Comparison of ENCODE assay signal across 11 mouse cellular contexts in genomic region chr11:46084568-46084967, GRCm38 (mm10). TPM values are rescaled to one million over a fixed set of nuclear protein-coding genes. Genes with fewer than 3 reads are reported as not detected.
DNase-seq lines count a peak whose midpoint lies in the region; ATAC-seq and TF ChIP-seq lines count a peak whose summit lies in the region.
"Had no signal": no experiment of that assay in that cellular context is flagged by ENCODE, and none has a peak within 500 bp of the region (broad histone marks: within the 10 kb centered on the region; RNA-seq: fewer than 3 reads in every experiment).

No protein-coding gene starts in this region.

- peaks cover 10% of the 10 kb centered on the region for H3K4me1 ChIP-seq in embryonic facial prominence, embryonic 15.5 days
- H3K4me1 ChIP-seq in embryonic facial prominence, embryonic 10.5 days: peaks cover 10% of the 10 kb centered on the region
- peaks cover 41% of the 10 kb centered on the region for H3K4me1 ChIP-seq in liver, embryonic 15.5 days (replicated peaks)
- peaks cover 34% of the 10 kb centered on the region for H3K4me1 ChIP-seq in liver, embryonic 11.5 days (replicated peaks; ENCODE audit: control insufficient read depth, insufficient read depth, low read length)
- peaks cover 36 to 84% of the 10 kb centered on the region in 2 experiments for H3K4me1 ChIP-seq in heart, embryonic 14.5 days (ENCODE audit: control insufficient read depth in 2 of 2, insufficient read depth in 2 of 2, low read length in 2 of 2)
- H3K4me1 ChIP-seq in small intestine, adult 2 months (ENCODE audit: control insufficient read depth, insufficient read depth, insufficient read length, low read length): peaks cover 3% of the 10 kb centered on the region; the same call in 1 of the 2 replicates
- no peaks in the 10 kb centered on the region for H3K4me1 ChIP-seq in forebrain, embryonic 11.5 days (replicated peaks; ENCODE audit: control insufficient read depth, insufficient read depth, low read length)

- H3K27ac ChIP-seq in embryonic facial prominence, embryonic 15.5 days (replicated peaks): 0 out of 2 replicates have a peak overlapping the region, but pooled peaks have one; percentile 17
- no peak overlapping the region for H3K27ac ChIP-seq in embryonic facial prominence, embryonic 10.5 days (replicated peaks)
- H3K27ac ChIP-seq in liver, embryonic 15.5 days (replicated peaks): 0 out of 2 replicates have a peak overlapping the region, but pooled peaks have one; percentile 6
- H3K27ac ChIP-seq in liver, embryonic 11.5 days (ENCODE audit: low read depth, low read length): no peak overlapping the region
- H3K27ac ChIP-seq in heart, embryonic 14.5 days (replicated peaks in 1 of 2; ENCODE audit: control insufficient read depth in 1 of 2, insufficient read depth in 1 of 2, low read depth in 2 of 2, low read length in 2 of 2): peak overlapping the region; percentile 3 to 84
- peak overlapping the region; percentile 33; the same call in 1 of the 2 replicates for H3K27ac ChIP-seq in small intestine, adult 2 months (ENCODE audit: insufficient read depth, low read depth, low read length)
- no peak overlapping the region for H3K27ac ChIP-seq in forebrain, embryonic 11.5 days (ENCODE audit: low read depth, low read length)
- H3K27ac ChIP-seq: hindbrain, embryonic 10.5 days; macrophage had no signal

- H3K4me2 ChIP-seq in embryonic facial prominence, embryonic 15.5 days (replicated peaks): no peak overlapping the region
- no peak overlapping the region for H3K4me2 ChIP-seq in liver, embryonic 15.5 days
- no peak overlapping the region for H3K4me2 ChIP-seq in liver, embryonic 11.5 days
- no peak overlapping the region for H3K4me2 ChIP-seq in heart, embryonic 14.5 days (ENCODE audit: low read length)
- no peak overlapping the region for H3K4me2 ChIP-seq in forebrain, embryonic 11.5 days (ENCODE audit: low read depth, low read length, severe bottlenecking)

- H3K36me3 ChIP-seq in embryonic facial prominence, embryonic 15.5 days: no peaks in the 10 kb centered on the region
- no peaks in the 10 kb centered on the region; the same call in 1 of the 2 replicates for H3K36me3 ChIP-seq in embryonic facial prominence, embryonic 10.5 days (replicated peaks)
- H3K36me3 ChIP-seq in liver, embryonic 15.5 days (replicated peaks): no peaks in the 10 kb centered on the region
- no peaks in the 10 kb centered on the region for H3K36me3 ChIP-seq in liver, embryonic 11.5 days (ENCODE audit: control insufficient read depth, insufficient read depth, low read length)
- H3K36me3 ChIP-seq in heart, embryonic 14.5 days (ENCODE audit: control insufficient read depth, insufficient read depth, low read length): peaks cover 31% of the 10 kb centered on the region
- no peaks in the 10 kb centered on the region for H3K36me3 ChIP-seq in small intestine, adult 2 months (ENCODE audit: control insufficient read depth, insufficient read depth, low read length)
- H3K36me3 ChIP-seq in forebrain, embryonic 11.5 days (ENCODE audit: control insufficient read depth, insufficient read depth, low read length): no peaks in the 10 kb centered on the region
- H3K36me3 ChIP-seq: hindbrain, embryonic 10.5 days had no signal

- H3K9ac ChIP-seq in embryonic facial prominence, embryonic 15.5 days: no peak overlapping the region
- no peak overlapping the region for H3K9ac ChIP-seq in liver, embryonic 15.5 days
- H3K9ac ChIP-seq in liver, embryonic 11.5 days (ENCODE audit: low read depth, low read length): no peak overlapping the region
- peak overlapping the region; percentile 42; the same call in 1 of the 2 replicates for H3K9ac ChIP-seq in heart, embryonic 14.5 days (ENCODE audit: low read length)
- no peak overlapping the region for H3K9ac ChIP-seq in forebrain, embryonic 11.5 days (ENCODE audit: low read length)
- H3K9ac ChIP-seq: forebrain, postnatal 0 days had no signal

- TF ChIP-seq POLR2A in small intestine, adult 2 months (IDR thresholded peaks at IDR 0.05; ENCODE audit: low read depth, low read length): no peak

- no peaks in the 10 kb centered on the region for H3K27me3 ChIP-seq in embryonic facial prominence, embryonic 15.5 days
- no peaks in the 10 kb centered on the region for H3K27me3 ChIP-seq in embryonic facial prominence, embryonic 10.5 days (replicated peaks; ENCODE audit: low read depth, poor library complexity, severe bottlenecking)
- no peaks in the 10 kb centered on the region for H3K27me3 ChIP-seq in liver, embryonic 15.5 days
- no peaks in the 10 kb centered on the region for H3K27me3 ChIP-seq in liver, embryonic 11.5 days (replicated peaks; ENCODE audit: control insufficient read depth, insufficient read depth, low read length)
- H3K27me3 ChIP-seq in heart, embryonic 14.5 days (ENCODE audit: control insufficient read depth, insufficient read depth, low read length): no peaks in the 10 kb centered on the region
- no peaks in the 10 kb centered on the region for H3K27me3 ChIP-seq in small intestine, adult 2 months (ENCODE audit: control insufficient read depth, insufficient read depth, low read length)
- no peaks in the 10 kb centered on the region for H3K27me3 ChIP-seq in forebrain, embryonic 11.5 days (ENCODE audit: control insufficient read depth, insufficient read depth, low read length)

- 73% methylated on average over 3 of the region's 3 CpGs for WGBS in embryonic facial prominence, embryonic 15.5 days
- 79% methylated on average over 3 of the region's 3 CpGs for WGBS in embryonic facial prominence, embryonic 10.5 days
- WGBS in liver, embryonic 15.5 days (ENCODE audit: insufficient replicate concordance): 67% methylated on average over 3 of the region's 3 CpGs
- WGBS in liver, embryonic 11.5 days: 83% methylated on average over 3 of the region's 3 CpGs
- 63% methylated on average over 3 of the region's 3 CpGs for WGBS in heart, embryonic 14.5 days
- WGBS in small intestine, adult 2 months: 67% methylated on average over 3 of the region's 3 CpGs
- 83% methylated on average over 3 of the region's 3 CpGs for WGBS in forebrain, embryonic 11.5 days

- ATAC-seq in embryonic facial prominence, embryonic 15.5 days (ENCODE audit: insufficient number of reproducible peaks, low FRiP score, low TSS enrichment, low read depth): no peak
- ATAC-seq in liver, embryonic 15.5 days (ENCODE audit: insufficient read depth): no peak
- ATAC-seq in liver, embryonic 11.5 days (replicated peaks; ENCODE audit: low FRiP score): no peak
- ATAC-seq in heart, embryonic 14.5 days (ENCODE audit: insufficient number of reproducible peaks, insufficient read depth, low FRiP score, low read depth): no peak
- no peak for ATAC-seq in forebrain, embryonic 11.5 days (replicated peaks; ENCODE audit: low FRiP score)
- ATAC-seq: forebrain, postnatal 0 days had no signal

- no peak for TF ChIP-seq CTCF in small intestine, adult 2 months (IDR thresholded peaks at IDR 0.05; ENCODE audit: extremely low read depth, insufficient read length, insufficient replicate concordance, low read depth, low read length)

- H3K4me3 ChIP-seq in embryonic facial prominence, embryonic 15.5 days (replicated peaks): no peak overlapping the region
- H3K4me3 ChIP-seq in embryonic facial prominence, embryonic 10.5 days: no peak overlapping the region
- H3K4me3 ChIP-seq in liver, embryonic 15.5 days (replicated peaks): no peak overlapping the region
- no peak overlapping the region for H3K4me3 ChIP-seq in liver, embryonic 11.5 days (ENCODE audit: low read depth, low read length)
- H3K4me3 ChIP-seq in heart, embryonic 14.5 days (ENCODE audit: control insufficient read depth in 1 of 2, insufficient read depth in 1 of 2, low read depth in 1 of 2, low read length in 2 of 2): no peak overlapping the region
- H3K4me3 ChIP-seq in small intestine, adult 2 months (ENCODE audit: low read depth, low read length): no peak overlapping the region
- H3K4me3 ChIP-seq in forebrain, embryonic 11.5 days (ENCODE audit: low read depth, low read length): no peak overlapping the region
- H3K4me3 ChIP-seq: hindbrain, embryonic 10.5 days had no signal

- no peak for DNase-seq in embryonic facial prominence, embryonic 10.5 days (ENCODE audit: low spot score)
- no peak for DNase-seq in liver, embryonic 11.5 days (ENCODE audit: low spot score)
- no peak for DNase-seq in forebrain, embryonic 11.5 days (ENCODE audit: low spot score)
- no peak for DNase-seq in frontal cortex, postnatal 25 days (ENCODE audit: low spot score in 2 of 2)
- DNase-seq: forebrain, postnatal 0 days had no signal

- no peaks in the 10 kb centered on the region for H3K9me3 ChIP-seq in embryonic facial prominence, embryonic 15.5 days (replicated peaks)
- no peaks in the 10 kb centered on the region for H3K9me3 ChIP-seq in embryonic facial prominence, embryonic 10.5 days
- no peaks in the 10 kb centered on the region for H3K9me3 ChIP-seq in liver, embryonic 15.5 days (replicated peaks)
- no peaks in the 10 kb centered on the region for H3K9me3 ChIP-seq in liver, embryonic 11.5 days (ENCODE audit: control insufficient read depth, low read length)
- no peaks in the 10 kb centered on the region for H3K9me3 ChIP-seq in heart, embryonic 14.5 days (ENCODE audit: control insufficient read depth, low read length)
- H3K9me3 ChIP-seq in forebrain, embryonic 11.5 days (ENCODE audit: control insufficient read depth, low read length): no peaks in the 10 kb centered on the region
- H3K9me3 ChIP-seq: hindbrain, embryonic 10.5 days had no signal

RNA-seq across cellular contexts. Expression of gene Adam19, which starts 28.8 kb away (rescaled TPM):
- polyA plus RNA-seq in embryonic facial prominence, embryonic 15.5 days (2015; fragmentation: Nextera tagmentation; extraction: Ambion mirVana): 13.4 and 14.1 TPM in 2 replicates
- polyA plus RNA-seq in embryonic facial prominence, embryonic 10.5 days (2016; fragmentation: Nextera tagmentation; extraction: Ambion mirVana): 11.3 and 13.9 TPM in 2 replicates
- 0.93 and 0.98 TPM in 2 replicates for polyA plus RNA-seq in liver, embryonic 15.5 days (2015; fragmentation: Nextera tagmentation; extraction: Ambion mirVana)
- polyA plus RNA-seq in liver, embryonic 11.5 days (2014; fragmentation: Nextera tagmentation; extraction: Ambion mirVana): 8.5 and 8.8 TPM in 2 replicates
- 21.1 and 22.7 TPM in 2 replicates for polyA plus RNA-seq in heart, embryonic 14.5 days (2014; fragmentation: Nextera tagmentation; extraction: Ambion mirVana)
- polyA plus RNA-seq in small intestine, adult 2 months (2012; rRNA removed): 4.4 and 6.8 TPM in 2 replicates
- polyA plus RNA-seq in forebrain, embryonic 11.5 days (2014; fragmentation: Nextera tagmentation; extraction: Ambion mirVana): 7.9 and 8.3 TPM in 2 replicates

RNA-seq across cellular contexts. Expression of gene Gm12166, which starts 32.4 kb away (rescaled TPM):
- 3.9 and 7.7 TPM in 2 replicates for polyA plus RNA-seq in embryonic facial prominence, embryonic 15.5 days (2015; fragmentation: Nextera tagmentation; extraction: Ambion mirVana)
- polyA plus RNA-seq in embryonic facial prominence, embryonic 10.5 days (2016; fragmentation: Nextera tagmentation; extraction: Ambion mirVana): 2.9 and 3.0 TPM in 2 replicates
- polyA plus RNA-seq in liver, embryonic 15.5 days (2015; fragmentation: Nextera tagmentation; extraction: Ambion mirVana): 3.4 TPM in 2 replicates
- polyA plus RNA-seq in liver, embryonic 11.5 days (2014; fragmentation: Nextera tagmentation; extraction: Ambion mirVana): 5.5 and 6.6 TPM in 2 replicates
- 4.6 and 4.9 TPM in 2 replicates for polyA plus RNA-seq in heart, embryonic 14.5 days (2014; fragmentation: Nextera tagmentation; extraction: Ambion mirVana)
- 12.6 and 25.3 TPM in 2 replicates for polyA plus RNA-seq in small intestine, adult 2 months (2012; rRNA removed)
- 1.9 and 3.4 TPM in 2 replicates for polyA plus RNA-seq in forebrain, embryonic 11.5 days (2014; fragmentation: Nextera tagmentation; extraction: Ambion mirVana)

Comparison
In these comparisons a context has a peak if more than half of its experiments do, and no peak if none do; other contexts are left out.
1. H3K27ac ChIP-seq: peak in embryonic facial prominence, embryonic 15.5 days (single experiment), liver, embryonic 15.5 days (single experiment), heart, embryonic 14.5 days (2 of 2) and small intestine, adult 2 months (single experiment); none in embryonic facial prominence, embryonic 10.5 days (single experiment), liver, embryonic 11.5 days (single experiment) and forebrain, embryonic 11.5 days (single experiment).